25 mouse cellular contexts compared by ENCODE assay signal in the genomic region with DNA sequence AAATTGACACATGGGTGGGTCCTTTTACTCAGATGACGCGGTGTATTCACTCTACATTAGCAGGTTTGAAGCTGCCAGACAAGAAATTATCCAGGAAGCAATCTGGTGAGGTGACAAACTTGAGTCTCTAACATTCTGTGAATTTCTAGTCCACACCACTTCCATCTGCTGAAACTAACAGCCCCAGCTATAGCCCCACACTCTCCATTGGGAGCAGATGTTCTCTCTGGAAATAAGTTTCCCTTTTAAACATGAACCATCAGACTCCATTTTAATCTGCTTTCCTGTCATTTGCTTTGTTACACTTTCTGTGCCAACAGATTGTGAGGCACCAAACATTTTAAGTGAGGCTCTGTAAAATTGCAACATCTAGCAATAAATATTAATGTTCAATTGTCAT.
DNase-seq lines count a peak whose midpoint lies in the region; ATAC-seq lines count a peak whose summit lies in the region.
"Had no signal": no experiment of that assay in that cellular context is flagged by ENCODE, and none has a peak within 500 bp of the region (broad histone marks: within the 10 kb centered on the region; RNA-seq: fewer than 3 reads in every experiment).

No protein-coding gene starts in this region.

- WGBS in forebrain, embryonic 13.5 days, result 70% methylated on average over 2 of the region's 2 CpGs
- 89% methylated on average over 2 of the region's 2 CpGs for WGBS in forebrain, embryonic 10.5 days

- H3K4me2 ChIP-seq in forebrain, embryonic 13.5 days, result no peak overlapping the region
- H3K4me2 ChIP-seq: embryonic facial prominence, embryonic 13.5 days; heart, embryonic 11.5 days; hindbrain, embryonic 12.5 days; hindbrain, embryonic 15.5 days had no signal

- no peak overlapping the region for H3K9ac ChIP-seq in forebrain, embryonic 13.5 days
- H3K9ac ChIP-seq: embryonic facial prominence, embryonic 13.5 days; hindbrain, embryonic 12.5 days; hindbrain, embryonic 15.5 days had no signal

- DNase-seq in forebrain, embryonic 10.5 days (ENCODE audit: extremely low spot score, low spot score), result no peak
- peak; percentile 1 to 10 for DNase-seq in frontal cortex, adult 2 months (ENCODE audit: extremely low spot score in 1 of 2, low spot score in 1 of 2)
- peak; percentile 1 for DNase-seq in right cerebral cortex, adult 18-20 months
- DNase-seq in right cerebral cortex, postnatal 36 days (ENCODE audit: low spot score in 2 of 2), result no peak
- peak; percentile 17 for DNase-seq in telencephalon, adult 2 months (ENCODE audit: low read depth, low spot score)
- DNase-seq in thymus, postnatal 0 days (ENCODE audit: low spot score), result no peak
- DNase-seq: adrenal gland, adult 8-10 months; adrenal gland, postnatal 25 days; cerebellum, adult 11 months; cerebellum, adult 2 months; cerebellum, adult 9-11 months; cerebellum, postnatal 25 days; embryo, embryonic 11 days; gastrocnemius, postnatal 14 days; heart, adult 11 months had no signal

- no peaks in the 10 kb centered on the region for H3K36me3 ChIP-seq in forebrain, embryonic 13.5 days (ENCODE audit: poor library complexity, severe bottlenecking)
- H3K36me3 ChIP-seq in forebrain, embryonic 10.5 days (replicated peaks), result no peaks in the 10 kb centered on the region
- H3K36me3 ChIP-seq: embryonic facial prominence, embryonic 10.5 days; embryonic facial prominence, embryonic 13.5 days; hindbrain, embryonic 12.5 days; hindbrain, embryonic 15.5 days had no signal

- H3K4me1 ChIP-seq in forebrain, embryonic 13.5 days, result no peaks in the 10 kb centered on the region
- no peaks in the 10 kb centered on the region for H3K4me1 ChIP-seq in forebrain, embryonic 10.5 days
- H3K4me1 ChIP-seq: embryonic facial prominence, embryonic 10.5 days; embryonic facial prominence, embryonic 13.5 days; hindbrain, embryonic 12.5 days; hindbrain, embryonic 15.5 days had no signal

- ATAC-seq in forebrain, embryonic 13.5 days, result peak; percentile 80; the same call in 1 of the 2 replicates
- ATAC-seq in frontal cortex, adult (ENCODE audit: low TSS enrichment), result no peak
- ATAC-seq: activated CD4-positive, CD25-positive, alpha-beta regulatory T cell, adult 4 months; intestine, postnatal 0 days had no signal

- H3K4me3 ChIP-seq in forebrain, embryonic 13.5 days, result no peak overlapping the region
- H3K4me3 ChIP-seq in forebrain, embryonic 10.5 days, result no peak overlapping the region
- H3K4me3 ChIP-seq: embryonic facial prominence, embryonic 10.5 days; embryonic facial prominence, embryonic 13.5 days; erythroblast, embryonic 14.5 days; hindbrain, embryonic 12.5 days; hindbrain, embryonic 15.5 days had no signal

- H3K27ac ChIP-seq in forebrain, embryonic 13.5 days, result no peak overlapping the region
- no peak overlapping the region for H3K27ac ChIP-seq in forebrain, embryonic 10.5 days
- H3K27ac ChIP-seq: embryonic facial prominence, embryonic 10.5 days; embryonic facial prominence, embryonic 13.5 days; hindbrain, embryonic 12.5 days; hindbrain, embryonic 15.5 days had no signal

- no peaks in the 10 kb centered on the region for H3K27me3 ChIP-seq in forebrain, embryonic 13.5 days
- H3K27me3 ChIP-seq in forebrain, embryonic 10.5 days (ENCODE audit: poor library complexity, severe bottlenecking), result peaks cover 44% of the 10 kb centered on the region
- H3K27me3 ChIP-seq: hindbrain, embryonic 12.5 days; hindbrain, embryonic 15.5 days had no signal

- no peaks in the 10 kb centered on the region for H3K9me3 ChIP-seq in forebrain, embryonic 13.5 days (replicated peaks)
- H3K9me3 ChIP-seq in forebrain, embryonic 10.5 days, result no peaks in the 10 kb centered on the region
- H3K9me3 ChIP-seq: embryonic facial prominence, embryonic 10.5 days; embryonic facial prominence, embryonic 13.5 days; hindbrain, embryonic 12.5 days; hindbrain, embryonic 15.5 days had no signal

Comparison
In these comparisons a context has a peak if more than half of its experiments do, and no peak if none do; other contexts are left out.
1. DNase-seq: peak in frontal cortex, adult 2 months (2 of 2), right cerebral cortex, adult 18-20 months (single experiment) and telencephalon, adult 2 months (single experiment); none in forebrain, embryonic 10.5 days (single experiment), right cerebral cortex, postnatal 36 days (0 of 2) and thymus, postnatal 0 days (single experiment).